Mouse (Mus musculus): ENCODE results near the gene Gas7.

DNA sequence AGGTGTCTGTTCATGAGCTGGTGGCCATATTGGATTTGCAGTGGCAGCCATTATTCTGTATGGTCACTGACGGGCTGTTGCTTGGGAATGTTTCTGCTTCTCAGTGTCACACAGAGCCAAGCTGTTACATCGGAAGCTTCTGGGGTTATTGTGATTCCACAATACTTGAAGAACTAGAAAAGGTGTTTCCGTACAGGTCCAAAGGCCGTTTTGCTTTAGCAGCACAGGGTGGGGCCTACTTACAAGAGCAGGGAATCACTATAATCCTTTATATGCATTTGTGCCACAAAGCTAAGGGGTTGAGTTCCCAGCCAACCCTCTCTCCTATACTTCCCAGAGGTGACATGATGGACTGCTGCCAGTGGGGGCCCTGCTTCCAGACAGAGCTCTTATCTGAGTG is 127.3 kb downstream of the Gas7 start:
- TF ChIP-seq CTCF (IDR thresholded peaks at IDR 0.05) = no peak
- TF ChIP-seq EP300 (IDR thresholded peaks at IDR 0.05) = no peak

All from lung, postnatal 0 days (tissue).